Mouse (Mus musculus) C2C12 (cell line): ENCODE measurements around the gene Pde8a.

Experiments used
- CEBPB ChIP-seq: IDR thresholded peaks from one replicate; pipeline ENCODE4 v1.6.1; 2011; ENCODE audit warnings: low read depth, mild to moderate bottlenecking, control low read depth, moderate library complexity
- CTCF ChIP-seq: IDR thresholded peaks from one replicate; pipeline ENCODE4 v1.5.1; 2011; ENCODE audit not compliant: control insufficient read depth, insufficient read depth, insufficient read length
- FOSL1 ChIP-seq: IDR thresholded peaks from one replicate; pipeline ENCODE4 v1.8.0; 2011; ENCODE audit warnings: mild to moderate bottlenecking, low read length; ENCODE audit not compliant: poor library complexity, insufficient read depth, severe bottlenecking
- MAX ChIP-seq: IDR thresholded peaks from one replicate; pipeline ENCODE4 v1.6.1; 2011; ENCODE audit warnings: mild to moderate bottlenecking, control low read depth
- MYOD1 ChIP-seq: IDR thresholded peaks from one replicate; pipeline ENCODE4 v1.6.1; 2011; ENCODE audit warnings: low read depth; ENCODE audit not compliant: control insufficient read depth, insufficient read length
- MYOG ChIP-seq: IDR thresholded peaks from one replicate; pipeline ENCODE4 v1.6.1; 2011; ENCODE audit not compliant: control insufficient read depth, insufficient read length; ENCODE audit errors: extremely low read depth
- USF1 ChIP-seq: IDR thresholded peaks from one replicate; pipeline ENCODE4 v1.6.1; 2011; ENCODE audit warnings: low read depth, mild to moderate bottlenecking, control low read depth, moderate library complexity

GRCm38 (mm10) chr7:81176187-81176769 is 37.1 kb upstream of the Pde8a start:
- TF ChIP-seq CTCF (no peak), USF1 (no peak), MAX (no peak), CEBPB (no peak), MYOD1 (no peak), MYOG (no peak), FOSL1 (no peak)
